Mouse (Mus musculus): Measurements from ENCODE around the gene Hoxb5.

Gene Hoxb5

DNA sequence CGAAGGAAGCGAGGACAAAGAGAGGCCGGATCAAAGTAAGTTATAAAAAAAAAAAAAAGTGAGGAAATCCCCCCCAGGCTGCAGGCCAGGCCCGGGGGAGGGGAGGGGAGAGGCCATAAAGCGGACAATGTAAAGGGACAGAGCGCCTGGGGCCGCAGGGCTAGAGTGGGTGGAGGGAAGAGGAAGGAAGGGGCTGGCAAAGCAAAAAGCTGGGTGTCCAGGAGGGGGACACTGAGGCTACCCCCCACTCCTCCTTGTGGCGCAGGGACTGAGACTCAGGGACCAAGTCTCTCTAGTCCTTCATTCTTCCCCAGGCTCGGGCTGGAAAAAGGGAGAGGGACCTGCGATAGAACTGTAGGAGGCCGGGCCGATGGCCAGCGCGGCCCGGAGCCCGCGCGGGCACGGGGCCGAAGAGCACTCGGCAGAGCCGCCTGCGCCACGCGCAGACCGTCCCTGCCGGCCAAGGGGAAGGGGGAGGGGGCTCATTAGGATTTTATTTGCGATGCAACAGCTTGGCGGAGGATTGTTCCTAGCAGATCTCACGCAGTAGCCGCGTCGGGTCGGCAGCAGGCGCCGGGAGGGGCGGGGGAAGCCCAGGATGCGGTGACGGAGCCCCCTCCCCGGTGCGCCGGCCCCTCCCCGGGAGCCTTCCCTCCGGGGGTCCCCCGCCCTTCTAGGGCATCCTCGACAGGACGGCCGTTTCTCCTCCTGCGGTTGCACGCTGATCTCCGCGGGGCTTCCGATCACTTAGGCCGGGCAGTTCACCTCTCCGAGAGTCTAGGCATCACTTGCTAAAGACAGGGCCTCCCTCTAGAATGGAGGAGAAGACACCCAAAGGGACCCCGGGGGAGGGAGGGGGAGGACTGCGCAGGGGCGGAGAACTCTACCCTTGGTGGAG, 30.9 kb upstream of the Hoxb5 start:
- no peak for DNase-seq

DNA sequence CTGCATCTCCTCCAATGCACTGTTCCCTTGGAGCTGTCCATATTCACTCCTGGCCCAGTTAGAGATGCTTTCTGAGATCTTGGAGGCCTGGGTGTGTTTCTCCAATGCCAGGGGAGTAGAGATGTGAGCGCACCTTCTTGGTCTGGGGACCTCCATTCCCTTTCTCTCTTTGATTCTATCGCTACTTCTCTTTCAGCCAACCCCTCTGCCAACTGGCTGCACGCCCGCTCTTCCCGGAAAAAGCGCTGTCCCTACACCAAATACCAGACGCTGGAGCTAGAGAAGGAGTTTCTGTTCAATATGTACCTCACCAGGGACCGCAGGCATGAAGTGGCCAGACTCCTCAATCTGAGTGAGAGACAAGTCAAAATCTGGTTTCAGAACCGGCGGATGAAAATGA, 28.7 kb upstream of the Hoxb5 start:
- no peak for DNase-seq

DNA sequence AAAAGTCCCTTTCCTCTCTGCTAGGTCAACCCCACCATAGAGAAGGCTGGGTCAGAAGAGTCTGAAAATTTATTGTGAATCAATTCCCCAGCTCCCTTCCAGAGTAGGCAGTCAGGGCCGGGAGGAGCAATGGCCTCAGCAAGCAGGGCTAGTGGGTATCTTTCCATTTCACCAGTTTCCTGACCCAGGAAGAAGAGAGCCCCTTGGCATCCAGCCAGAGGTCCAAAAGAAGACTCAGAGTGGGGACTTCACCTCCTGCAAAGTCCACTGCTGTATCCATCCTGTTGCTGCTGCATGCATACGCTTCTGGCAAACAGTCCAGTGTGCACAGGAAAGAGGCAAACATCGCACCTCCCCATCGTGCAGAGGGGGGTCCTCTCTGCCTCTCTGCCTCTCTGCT, 27.2 kb upstream of the Hoxb5 start:
- no peak for DNase-seq

DNA sequence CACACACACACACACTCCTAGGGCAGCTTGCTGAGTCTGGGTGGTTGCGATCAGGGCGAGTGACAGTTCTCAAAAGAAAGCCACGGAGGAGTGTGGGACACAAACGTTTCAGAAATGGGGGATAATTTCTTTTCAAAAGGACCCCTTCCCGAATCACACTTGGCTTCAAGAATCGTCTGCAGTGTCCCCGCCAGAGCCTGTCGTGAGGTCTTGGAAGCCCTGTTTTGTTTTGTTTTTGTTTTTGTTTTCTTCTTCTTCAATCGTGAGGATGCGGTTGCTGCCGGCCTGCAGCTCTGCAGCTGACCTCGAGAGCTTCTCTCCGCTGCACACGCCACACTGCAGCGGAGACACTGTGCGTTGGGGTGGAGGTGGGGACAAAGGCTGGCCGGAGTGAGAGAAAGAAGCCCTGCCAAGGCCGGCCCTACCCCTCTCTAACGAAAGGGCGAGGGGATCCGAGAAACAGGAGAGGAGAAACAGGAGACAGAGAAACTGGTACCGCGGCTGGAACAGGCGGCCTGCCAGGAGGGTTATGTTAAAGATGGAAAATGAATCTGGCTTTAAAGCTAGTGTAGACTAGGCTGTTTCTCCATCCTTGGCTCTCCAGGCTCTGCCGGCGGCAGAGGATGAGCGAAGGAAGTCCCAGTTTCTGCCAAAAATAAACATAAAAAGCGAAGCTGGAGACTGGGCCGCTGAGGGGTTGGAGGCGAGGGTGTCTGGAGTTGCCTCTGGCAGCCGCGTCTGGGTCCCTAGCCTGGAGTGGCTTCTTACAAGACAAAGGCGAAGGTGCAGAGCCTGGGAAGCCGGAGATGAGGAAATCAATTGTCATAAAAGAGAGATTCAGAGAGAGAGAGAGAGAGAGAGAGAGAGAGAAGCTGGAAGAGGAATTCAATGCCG, 25.7 kb upstream of the Hoxb5 start:
- no peak for DNase-seq

DNA sequence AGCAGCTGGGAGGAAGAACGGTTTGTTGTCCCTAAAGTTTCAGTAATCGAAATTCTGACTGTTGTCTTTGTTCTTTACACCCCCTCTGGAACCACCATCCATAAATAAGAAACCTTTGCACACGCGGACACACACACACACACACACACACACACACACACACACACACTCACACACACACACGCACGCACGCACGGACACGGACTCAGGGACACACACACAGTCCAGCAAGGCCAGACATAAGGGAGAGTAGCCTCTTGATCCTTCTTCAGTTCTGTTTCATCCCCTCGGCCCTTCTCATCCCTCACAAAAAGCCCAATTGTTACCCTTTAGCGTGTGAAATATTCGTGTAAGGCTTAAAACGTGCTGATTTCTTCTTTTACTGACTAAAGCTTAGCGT, 24.8 kb upstream of the Hoxb5 start:
- no peak for DNase-seq

DNA sequence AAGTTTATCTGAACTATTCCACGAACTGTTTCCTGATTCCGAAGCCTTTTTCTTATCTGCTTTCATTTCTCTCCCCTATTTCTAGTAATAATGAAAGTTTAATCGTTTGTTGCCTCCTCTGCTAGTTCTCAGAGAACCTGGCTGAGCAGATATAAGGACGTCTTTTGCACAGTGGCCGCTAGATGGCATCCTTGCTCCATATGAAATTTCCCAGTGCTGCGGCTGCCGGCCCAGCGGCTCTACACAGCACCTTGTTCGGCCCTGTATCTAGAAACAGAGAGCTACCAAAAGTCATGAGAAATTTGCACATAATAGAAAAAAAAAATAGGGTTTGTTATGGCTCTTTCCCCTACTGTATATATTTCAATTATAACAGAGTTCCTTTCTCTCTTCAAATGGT, 24.4 kb upstream of the Hoxb5 start:
- DNase-seq, result peak; percentile 77

DNA sequence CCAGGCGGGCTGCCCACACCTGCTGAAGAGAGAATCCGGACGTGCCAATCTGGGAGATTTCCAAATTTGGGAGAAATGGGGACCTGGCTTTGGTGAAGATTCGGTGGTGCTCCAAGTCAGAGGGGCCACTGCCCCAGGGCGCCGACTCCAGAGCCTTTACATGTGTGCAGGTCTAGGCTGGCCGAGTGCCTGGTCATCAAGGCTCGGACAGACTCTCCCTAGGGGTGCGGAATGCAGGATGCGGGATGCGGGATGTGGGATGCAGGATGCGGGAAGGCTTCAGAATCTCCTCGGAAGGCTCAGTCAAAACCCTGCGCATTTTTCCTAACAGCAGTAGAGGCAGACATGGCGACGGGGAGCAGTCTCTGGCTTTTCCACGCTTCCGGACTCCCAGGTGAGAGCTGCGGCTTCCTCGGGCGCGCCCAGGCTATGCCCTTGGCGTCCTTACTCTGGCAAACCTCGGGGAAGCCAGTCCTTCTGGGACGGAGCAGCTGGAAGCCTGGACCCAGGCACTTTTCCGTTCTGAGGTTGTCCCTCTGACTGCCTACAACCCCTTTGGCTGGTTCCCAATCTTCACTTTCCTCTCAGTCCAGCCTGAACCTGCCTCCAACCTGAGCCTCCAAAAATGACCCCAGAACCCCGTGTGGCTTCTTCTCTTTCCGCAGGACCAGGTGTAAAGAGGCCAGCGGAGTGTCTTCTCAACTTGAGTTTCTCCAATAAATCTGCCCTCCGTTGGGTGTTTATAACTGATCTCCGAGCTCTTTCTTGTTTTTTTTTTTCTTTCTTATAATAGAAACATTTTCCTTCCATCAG, 23.5 kb upstream of the Hoxb5 start:
- no peak for DNase-seq

DNA sequence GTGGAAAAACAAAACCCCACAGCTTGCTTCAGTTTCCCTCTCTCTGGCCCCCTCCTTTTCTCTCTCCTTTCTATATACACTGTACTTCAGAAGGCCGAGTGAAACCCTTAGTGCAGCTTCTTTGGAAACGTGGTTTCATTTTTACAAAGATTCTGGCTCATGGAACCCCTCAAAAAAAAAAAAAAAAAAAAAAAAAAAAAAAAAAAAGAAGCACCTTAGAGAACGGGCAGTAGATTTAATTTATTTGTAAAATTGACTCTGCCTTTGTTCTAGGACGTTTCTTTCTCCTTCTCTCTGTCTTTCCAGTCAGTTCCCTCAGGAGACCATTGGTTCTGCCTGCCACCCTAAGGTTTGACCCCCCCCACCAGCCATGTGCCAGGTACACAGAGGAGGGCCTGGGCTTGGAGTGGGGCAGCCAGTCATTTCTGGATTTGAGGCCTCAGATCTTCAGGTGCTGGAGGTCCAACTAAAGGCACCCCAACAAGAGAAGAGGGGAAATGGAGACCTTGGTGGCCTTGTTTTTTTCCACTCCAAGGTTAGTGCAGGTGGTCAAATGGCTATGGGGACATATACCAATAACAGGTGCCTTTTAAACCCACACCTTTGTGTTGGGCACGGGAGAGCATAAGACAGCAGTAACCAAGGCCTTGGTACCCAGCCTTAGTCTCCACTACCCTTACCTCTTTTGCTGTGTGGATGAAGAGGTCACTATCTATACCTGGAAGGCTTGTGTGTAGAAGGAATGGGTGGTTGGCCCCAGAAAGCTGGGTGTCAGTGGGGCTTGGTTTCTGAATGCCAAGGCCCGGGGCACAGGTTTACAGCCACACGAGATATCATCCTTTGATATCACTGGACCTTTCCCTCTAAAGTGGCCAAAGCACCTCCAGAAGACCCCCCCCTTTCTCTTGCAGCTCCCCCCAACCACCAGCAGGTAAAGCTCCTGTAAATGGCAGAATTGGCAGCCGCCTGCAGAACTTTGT, 22.4 kb upstream of the Hoxb5 start:
- no peak for DNase-seq

DNA sequence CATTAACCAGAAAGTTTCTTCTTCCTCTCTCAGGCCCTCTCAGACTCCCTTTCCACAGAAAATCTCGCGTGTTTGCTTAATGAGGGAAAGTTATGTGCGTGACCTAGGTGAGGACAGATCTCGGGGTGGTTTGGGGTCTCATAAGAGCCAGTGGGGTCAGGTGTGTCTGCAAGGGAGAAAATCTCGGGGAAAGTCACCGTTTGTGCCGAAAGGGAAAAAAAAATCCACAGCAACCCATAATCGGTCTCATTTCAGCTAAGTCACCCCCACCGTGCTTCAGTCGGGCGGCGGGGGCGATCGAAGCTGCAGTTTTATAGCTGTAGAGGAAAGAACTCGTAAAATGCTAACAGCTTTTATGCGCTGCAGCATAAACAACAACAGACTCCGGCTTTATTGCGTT, 21.7 kb upstream of the Hoxb5 start:
- DNase-seq, result no peak

DNA sequence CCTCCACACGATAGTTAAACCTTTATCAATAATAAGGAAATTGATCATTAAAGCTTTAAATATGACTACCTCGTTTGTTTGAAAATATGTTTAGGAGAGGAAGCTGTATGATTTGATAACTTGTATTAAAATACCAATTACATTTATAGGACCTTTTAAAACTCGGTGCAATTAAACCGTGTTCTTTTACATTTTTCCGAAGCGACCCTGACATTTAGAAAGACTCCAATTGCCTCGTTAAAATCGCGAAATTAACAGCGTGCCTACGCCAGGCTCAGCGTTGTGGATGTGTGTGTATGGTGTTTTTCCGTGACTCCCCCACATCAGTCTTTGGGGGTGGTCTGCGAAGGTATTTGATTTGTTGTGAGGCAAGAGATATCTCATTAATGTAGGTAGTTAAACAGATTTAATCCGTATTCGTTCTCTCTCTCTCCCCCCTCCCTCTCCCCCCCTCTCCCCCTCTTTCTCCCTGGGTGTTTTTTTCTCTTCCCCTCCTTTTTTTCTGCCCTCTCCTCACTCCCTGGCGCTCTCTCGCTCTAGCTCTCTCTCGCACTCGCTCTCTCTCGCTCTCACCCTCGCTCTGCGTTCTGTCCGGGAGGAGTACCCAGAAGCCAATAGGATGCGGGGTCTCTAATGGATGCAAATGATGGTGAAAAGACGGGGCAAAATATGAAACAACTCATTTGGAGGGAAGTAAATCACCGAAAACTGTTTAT, 21.1 kb upstream of the Hoxb5 start, which contains the start of gene Hoxb8:
Gene Hoxb8 (plus strand): TSS at position 51 of the 716 bp plus-strand sequence.
- DNase-seq, result no peak

DNA sequence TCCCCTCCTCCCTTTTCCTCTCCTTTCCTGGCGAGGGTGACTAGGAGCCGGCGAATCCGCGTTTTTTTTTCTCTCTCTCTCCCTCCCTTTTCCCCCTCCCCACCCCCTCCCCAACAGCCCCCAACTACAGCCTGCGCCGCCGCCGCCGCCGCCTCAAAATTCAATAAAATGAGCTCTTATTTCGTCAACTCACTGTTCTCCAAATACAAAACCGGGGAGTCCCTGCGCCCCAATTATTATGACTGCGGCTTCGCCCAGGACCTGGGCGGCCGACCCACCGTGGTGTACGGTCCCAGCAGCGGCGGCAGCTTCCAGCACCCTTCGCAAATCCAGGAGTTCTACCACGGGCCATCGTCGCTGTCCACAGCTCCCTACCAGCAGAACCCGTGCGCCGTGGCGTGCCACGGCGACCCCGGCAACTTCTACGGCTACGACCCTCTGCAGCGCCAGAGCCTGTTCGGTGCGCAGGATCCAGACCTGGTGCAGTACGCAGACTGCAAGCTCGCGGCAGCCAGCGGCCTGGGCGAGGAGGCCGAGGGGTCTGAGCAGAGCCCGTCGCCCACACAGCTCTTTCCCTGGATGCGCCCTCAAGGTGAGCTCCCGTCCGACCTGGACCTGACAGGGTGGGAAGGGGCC, 20.2 kb upstream of the Hoxb5 start:
- no peak for DNase-seq

DNA sequence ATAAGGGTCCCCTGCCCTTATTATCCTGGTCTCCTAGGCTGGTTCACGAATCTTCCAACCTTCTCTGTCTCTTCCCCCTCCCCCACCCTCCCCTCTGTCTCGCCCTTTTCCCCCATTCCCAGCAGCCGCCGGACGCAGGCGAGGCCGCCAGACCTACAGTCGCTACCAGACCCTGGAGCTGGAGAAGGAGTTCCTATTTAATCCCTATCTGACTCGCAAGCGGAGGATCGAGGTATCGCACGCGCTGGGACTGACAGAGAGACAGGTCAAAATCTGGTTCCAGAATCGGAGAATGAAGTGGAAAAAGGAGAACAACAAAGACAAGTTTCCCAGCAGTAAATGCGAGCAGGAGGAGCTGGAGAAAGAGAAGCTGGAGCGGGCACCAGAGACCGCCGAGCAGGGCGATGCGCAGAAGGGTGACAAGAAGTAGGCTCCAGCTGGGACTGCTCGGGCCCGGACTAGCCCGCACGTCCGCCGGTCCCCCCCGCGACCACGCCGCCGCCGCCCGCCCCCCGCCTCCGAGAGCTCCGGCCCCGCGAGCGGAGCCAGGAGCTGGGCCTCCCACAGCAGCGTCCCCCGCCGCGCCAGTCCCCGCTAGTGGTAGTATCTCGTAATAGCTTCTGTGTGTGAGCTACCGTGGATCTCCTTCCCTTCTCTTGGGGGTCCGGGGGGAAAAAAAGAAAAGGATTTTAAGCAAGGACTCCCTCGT, 18.9 kb upstream of the Hoxb5 start:
- no peak for DNase-seq

DNA sequence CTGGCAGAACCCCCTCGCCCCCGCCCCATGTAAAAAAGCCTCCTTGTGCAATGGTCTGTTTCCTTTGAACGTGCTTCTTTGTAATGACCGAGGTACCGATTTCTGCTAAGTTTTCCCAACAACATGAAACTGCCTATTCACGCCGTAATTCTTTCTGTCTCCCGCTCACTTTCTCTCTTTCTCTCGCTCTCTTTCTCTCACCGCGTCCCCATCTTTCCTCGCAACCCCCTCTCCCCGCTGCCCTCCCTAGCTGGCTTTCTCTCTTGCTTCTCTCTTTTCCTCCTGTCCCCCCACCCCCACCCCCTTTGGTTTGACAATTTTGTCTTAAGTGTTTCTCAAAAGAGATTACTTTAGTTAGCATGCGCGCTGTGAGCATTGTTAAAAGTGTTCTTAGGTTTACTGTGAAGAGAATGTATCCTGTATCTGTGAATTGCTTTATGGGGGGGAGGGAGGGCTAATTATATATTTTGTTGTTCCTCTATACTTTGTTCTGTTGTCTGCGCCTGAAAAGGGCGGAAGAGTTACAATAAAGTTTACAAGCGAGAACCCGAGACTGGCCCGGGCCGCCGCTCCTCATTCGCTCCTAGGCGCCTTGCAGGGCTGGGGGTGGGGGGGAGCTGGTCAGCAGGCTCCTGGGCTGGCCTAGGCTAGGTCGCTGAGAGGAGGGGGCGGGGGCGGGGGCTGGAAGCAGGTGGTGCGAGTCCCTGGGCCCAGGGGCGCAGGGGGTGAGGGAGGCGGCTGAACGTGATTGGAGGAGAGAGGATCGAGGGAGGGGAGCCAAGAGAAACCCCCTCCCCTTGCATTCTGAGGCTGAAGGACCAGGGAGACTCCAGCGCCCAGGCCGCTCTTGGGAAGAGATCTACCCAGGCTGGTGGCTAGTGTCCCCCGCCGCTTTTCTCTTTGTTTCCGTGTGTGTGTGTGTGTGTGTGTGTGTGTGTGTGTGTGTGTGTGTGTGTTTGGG, 18.1 kb upstream of the Hoxb5 start:
- DNase-seq, result no peak

DNA sequence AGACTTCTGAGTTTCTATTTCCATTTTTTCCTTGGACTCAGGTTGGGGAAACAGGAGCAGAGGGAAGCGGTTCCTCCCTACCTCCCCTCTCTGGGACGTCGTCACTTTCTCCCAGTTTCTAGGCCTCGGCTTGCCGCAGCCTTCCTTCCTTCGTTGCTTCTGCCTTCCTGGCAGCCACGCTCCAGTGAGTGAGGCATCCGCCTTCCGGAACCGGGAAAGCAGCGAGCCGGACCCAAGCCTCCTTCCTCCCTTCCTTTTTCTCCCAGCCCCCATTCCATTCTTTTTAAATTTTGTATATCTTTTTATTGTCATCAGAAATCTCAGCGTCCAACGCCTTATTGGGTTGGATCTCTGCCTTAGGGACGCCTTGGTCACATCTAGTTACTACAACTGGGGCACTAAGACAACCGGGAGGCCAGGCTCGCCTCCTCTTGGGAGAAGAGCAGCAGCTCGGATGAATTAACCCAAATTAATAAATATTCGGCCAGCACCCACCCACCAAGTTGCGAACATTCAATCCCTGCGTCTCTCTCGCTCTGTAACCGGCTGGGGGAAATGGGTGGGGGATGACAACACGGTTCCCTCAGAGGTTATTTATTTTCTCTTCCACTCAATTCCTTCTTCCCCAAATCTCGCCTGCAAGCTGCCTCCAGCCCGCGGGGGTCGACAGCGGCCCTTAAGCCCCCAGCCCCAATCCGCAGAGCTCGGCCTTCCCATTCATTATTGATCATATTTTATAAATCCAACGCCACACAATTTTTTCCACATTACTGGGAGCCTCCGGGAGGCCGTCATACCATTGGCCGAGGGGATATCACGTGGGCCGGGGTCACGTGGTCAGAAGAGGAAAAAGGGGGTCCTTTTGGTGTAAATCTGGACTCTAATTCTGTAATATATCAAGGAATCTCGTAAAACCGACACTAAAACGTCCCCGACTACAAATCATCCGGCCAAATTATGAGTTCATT, 17.1 kb upstream of the Hoxb5 start, which contains the start of gene Hoxb7:
Gene Hoxb7 (plus strand): TSS at position 853 of the 968 bp plus-strand sequence.
- no peak for DNase-seq

DNA sequence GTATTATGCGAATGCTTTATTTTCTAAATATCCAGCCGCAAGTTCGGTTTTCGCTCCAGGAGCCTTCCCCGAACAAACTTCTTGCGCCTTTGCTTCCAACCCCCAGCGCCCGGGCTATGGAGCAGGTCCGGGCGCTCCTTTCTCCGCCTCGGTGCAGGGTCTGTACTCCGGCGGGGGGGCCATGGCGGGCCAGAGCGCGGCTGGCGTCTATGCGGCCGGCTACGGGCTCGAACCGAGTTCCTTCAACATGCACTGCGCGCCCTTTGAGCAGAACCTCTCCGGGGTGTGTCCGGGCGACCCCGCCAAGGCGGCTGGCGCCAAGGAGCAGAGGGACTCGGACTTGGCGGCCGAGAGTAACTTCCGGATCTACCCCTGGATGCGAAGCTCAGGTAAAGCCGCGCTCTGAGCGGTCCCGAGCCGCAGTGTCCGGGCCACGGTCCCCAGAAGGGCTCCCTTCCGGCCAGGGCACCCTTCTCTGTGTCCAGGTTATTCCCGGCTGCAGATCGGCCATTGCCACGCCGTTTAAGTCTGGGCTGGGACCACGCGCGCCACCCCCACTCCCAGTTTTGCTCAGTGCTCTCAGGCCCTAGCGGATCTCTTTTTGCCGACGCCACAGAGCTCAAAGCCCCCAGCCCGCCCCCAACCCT, 16.3 kb upstream of the Hoxb5 start:
- no peak for DNase-seq

DNA sequence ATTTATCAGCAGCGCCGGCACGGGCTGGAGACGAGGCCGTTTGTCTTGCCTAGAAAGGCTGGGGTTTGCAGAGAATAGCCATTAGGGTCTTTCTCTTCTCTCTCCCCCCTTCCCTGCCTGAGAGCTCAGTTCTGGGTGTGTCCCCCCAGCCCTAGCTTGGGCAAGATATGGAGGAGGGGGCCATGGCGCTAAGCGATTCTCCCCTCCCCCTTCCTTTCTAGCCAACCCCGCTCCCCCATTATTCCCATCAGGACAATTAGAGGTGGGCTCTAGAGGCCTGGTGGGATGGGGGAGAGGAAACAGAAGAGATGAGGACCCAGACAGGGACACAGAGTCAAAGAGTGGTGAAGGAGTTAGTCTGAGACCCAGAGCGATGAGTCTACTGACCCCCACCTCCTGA, 15.7 kb upstream of the Hoxb5 start:
- no peak for DNase-seq
